Comparison of ENCODE assay signal across 24 mouse cellular contexts in the genomic region with DNA sequence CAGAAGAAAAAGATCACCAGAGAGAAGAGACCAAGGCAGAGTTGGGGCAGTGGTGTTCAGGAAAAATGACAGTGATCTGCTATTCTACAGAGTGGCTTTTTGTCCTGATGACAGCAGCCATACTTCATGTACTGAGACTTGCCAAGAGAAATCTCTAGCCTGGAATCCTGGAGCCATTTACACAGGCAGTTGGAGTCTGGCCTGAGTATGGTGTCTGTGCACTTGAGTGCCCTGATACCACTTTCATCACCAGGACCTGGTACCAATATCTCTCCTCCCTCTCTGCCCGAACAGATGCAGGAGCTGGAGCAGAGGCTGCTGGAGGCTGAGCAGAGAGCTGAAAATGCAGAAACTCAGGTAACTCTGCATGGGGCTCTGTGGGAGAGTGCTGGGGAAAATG. TPM values are rescaled to one million over a fixed set of nuclear protein-coding genes. Genes with fewer than 3 reads are reported as not detected.
DNase-seq lines count a peak whose midpoint lies in the region; ATAC-seq lines count a peak whose summit lies in the region.
"Had no signal": no experiment of that assay in that cellular context is flagged by ENCODE, and none has a peak within 500 bp of the region (broad histone marks: within the 10 kb centered on the region; RNA-seq: fewer than 3 reads in every experiment).

No protein-coding gene starts in this region.

- H3K9ac ChIP-seq in heart, embryonic 16.5 days (ENCODE audit: low read length) = no peak overlapping the region
- H3K9ac ChIP-seq: forebrain, embryonic 13.5 days; forebrain, postnatal 0 days; hindbrain, embryonic 12.5 days had no signal

- H3K27ac ChIP-seq in heart, embryonic 16.5 days (ENCODE audit: low read length) = peak overlapping the region; percentile 49
- H3K27ac ChIP-seq: embryonic facial prominence, embryonic 10.5 days; forebrain, embryonic 13.5 days; gastrocnemius, adult 2 months; hindbrain, embryonic 12.5 days had no signal

- H3K4me3 ChIP-seq in heart, embryonic 16.5 days (ENCODE audit: low read length) = no peak overlapping the region
- H3K4me3 ChIP-seq: embryonic facial prominence, embryonic 10.5 days; forebrain, embryonic 13.5 days; gastrocnemius, adult 2 months; hindbrain, embryonic 12.5 days had no signal

- 36% methylated on average over 1 of the region's 1 CpGs for WGBS in heart, embryonic 16.5 days

- peak; percentile 77 for ATAC-seq in heart, embryonic 16.5 days (replicated peaks; ENCODE audit: extremely low read depth, insufficient read depth, low FRiP score)
- ATAC-seq: CD4-positive, CD25-positive, alpha-beta regulatory T cell, adult 4 months; forebrain, embryonic 13.5 days; forebrain, postnatal 0 days; hindbrain, embryonic 16.5 days; inflammation-experienced regulatory T-cells, adult 6 months; intestine, postnatal 0 days had no signal

- H3K4me2 ChIP-seq in heart, embryonic 16.5 days (ENCODE audit: low read depth, low read length) = no peak overlapping the region
- H3K4me2 ChIP-seq: forebrain, embryonic 13.5 days; hindbrain, embryonic 12.5 days had no signal

- H3K27me3 ChIP-seq in heart, embryonic 16.5 days (ENCODE audit: control insufficient read depth, insufficient read depth, low read length) = peaks cover 13% of the 10 kb centered on the region; the same call in 1 of the 2 replicates
- H3K27me3 ChIP-seq: forebrain, embryonic 13.5 days; hindbrain, embryonic 12.5 days had no signal

- no peaks in the 10 kb centered on the region for H3K36me3 ChIP-seq in heart, embryonic 16.5 days (ENCODE audit: control insufficient read depth, insufficient read depth)
- H3K36me3 ChIP-seq: G1E had no signal

- peaks cover 51% of the 10 kb centered on the region for H3K4me1 ChIP-seq in heart, embryonic 16.5 days (ENCODE audit: control insufficient read depth, insufficient read depth, low read length)
- H3K4me1 ChIP-seq: embryonic facial prominence, embryonic 10.5 days; forebrain, embryonic 13.5 days; hindbrain, embryonic 12.5 days had no signal

- peak; percentile 96 for DNase-seq in heart, adult 11 months
- no peak for DNase-seq in heart, postnatal 25 days (ENCODE audit: low spot score)
- peak; percentile 62 to 64 for DNase-seq in heart, adult 9 months (ENCODE audit: low spot score in 2 of 2)
- DNase-seq in heart, postnatal 36 days = peak; percentile 10 to 33
- DNase-seq in retina, postnatal 1 day = no peak
- DNase-seq in thymus, adult 18-20 months = no peak
- DNase-seq: adrenal gland, postnatal 10 days; B cell, adult 2 months; cerebellum, adult 18-20 months; cerebellum, adult 9-11 months; cerebellum, postnatal 36 days; forebrain, postnatal 0 days; gastrocnemius, adult 2 months; gastrocnemius, postnatal 25 days; kidney, adult 8-10 months had no signal

- no peaks in the 10 kb centered on the region for H3K9me3 ChIP-seq in heart, embryonic 16.5 days (replicated peaks; ENCODE audit: control insufficient read depth, low read length)
- H3K9me3 ChIP-seq: forebrain, embryonic 13.5 days; G1E; hindbrain, embryonic 12.5 days had no signal

- intact Hi-C loops in heart, postnatal 25 days (cut with DNase I) = no loop called here
- intact Hi-C loops in heart, postnatal 36 days (cut with DNase I) = no loop called here

RNA-seq across cellular contexts. Expression of a gene that starts 19.9 kb away (rescaled TPM):
- 1 to 10 TPM; 2.6 to 3.6 TPM for total RNA-seq in heart, postnatal 25 days (2021)
- 1.8 and 2.8 TPM in 2 replicates for polyA plus RNA-seq in heart, embryonic 16.5 days (2015; fragmentation: Nextera tagmentation; extraction: Ambion mirVana)
- total RNA-seq in heart, postnatal 36 days (2021) = 1 to 10 TPM; 1.6 to 2.1 TPM

RNA-seq across cellular contexts. Expression of a gene that starts 40.6 kb away (rescaled TPM):
- 1 to 10 TPM; 3.8 to 4.0 TPM for total RNA-seq in heart, postnatal 25 days (2021)
- polyA plus RNA-seq in heart, embryonic 16.5 days (2015; fragmentation: Nextera tagmentation; extraction: Ambion mirVana) = 12.2 and 15.3 TPM in 2 replicates
- total RNA-seq in heart, postnatal 36 days (2021) = 1 to 10 TPM; 2.9 to 3.5 TPM

RNA-seq across cellular contexts. Expression of a gene that starts 41.5 kb away (rescaled TPM):
- 1 to 10 TPM; 3.8 to 5.0 TPM for total RNA-seq in heart, postnatal 25 days (2021)
- polyA plus RNA-seq in heart, embryonic 16.5 days (2015; fragmentation: Nextera tagmentation; extraction: Ambion mirVana) = 3.9 and 4.7 TPM in 2 replicates
- 1 to 10 TPM; 2.6 to 5.4 TPM for total RNA-seq in heart, postnatal 36 days (2021)

Comparison
In these comparisons a context has a peak if more than half of its experiments do, and no peak if none do; other contexts are left out.
1. DNase-seq: peak in heart, adult 11 months (single experiment), heart, adult 9 months (2 of 2) and heart, postnatal 36 days (2 of 2); none in heart, postnatal 25 days (single experiment), retina, postnatal 1 day (single experiment) and thymus, adult 18-20 months (0 of 2).